Mouse (Mus musculus): Measurements from ENCODE around the gene Slc35f6.

- TF ChIP-seq CTCF (conservative IDR thresholded peaks at IDR 0.05; ENCODE audit: low read length) (no peak), NANOG (IDR thresholded peaks at IDR 0.05; ENCODE audit: borderline replicate concordance, low read length) (no peak)
Observed at GRCm38 (mm10) chr5:30647815-30648560, at the start of gene Slc35f6.
